Mouse (Mus musculus): Measurements from ENCODE around the gene Pde1a.
"Not testable (repeated sequence)": the region's sequence is repeated elsewhere in the genome, so short reads cannot be mapped to it uniquely, and the experiment has no call there.

Pde1a gene

GRCm38 (mm10) chr2:79961421-79961820 is 167.8 kb downstream of the Pde1a start:
- no peak for DNase-seq (ENCODE audit: low spot score)

- DNase-seq (ENCODE audit: low spot score): no peak
Observed at GRCm38 (mm10) chr2:79957659-79958340, 171.5 kb downstream of the Pde1a start.

- no peak for DNase-seq (ENCODE audit: low spot score)
Observed at GRCm38 (mm10) chr2:79945898-79946675, 183.2 kb downstream of the Pde1a start.

- DNase-seq (ENCODE audit: low spot score): no peak
Observed at GRCm38 (mm10) chr2:79934660-79935059, 194.6 kb downstream of the Pde1a start.

DNA sequence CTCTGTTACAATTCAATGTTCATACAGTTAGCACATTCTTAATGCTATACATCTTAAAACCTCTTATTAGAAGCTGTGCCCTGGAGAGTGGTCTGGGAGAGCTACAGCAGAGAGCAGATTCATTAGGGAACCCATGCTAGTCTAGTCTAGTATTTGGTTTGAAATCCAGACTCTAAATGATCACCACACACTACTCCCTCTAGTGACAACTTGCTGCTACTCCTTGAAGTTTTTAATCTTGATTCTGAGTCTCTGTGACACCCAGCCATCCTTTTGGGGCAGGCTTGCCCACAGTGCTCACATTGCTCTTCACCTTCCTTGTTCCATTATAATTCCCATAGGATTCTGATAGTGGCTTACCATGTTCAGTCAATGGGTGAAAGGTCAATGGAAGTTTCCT is 206.9 kb downstream of the Pde1a start:
- no peak for DNase-seq (ENCODE audit: low spot score)

DNA sequence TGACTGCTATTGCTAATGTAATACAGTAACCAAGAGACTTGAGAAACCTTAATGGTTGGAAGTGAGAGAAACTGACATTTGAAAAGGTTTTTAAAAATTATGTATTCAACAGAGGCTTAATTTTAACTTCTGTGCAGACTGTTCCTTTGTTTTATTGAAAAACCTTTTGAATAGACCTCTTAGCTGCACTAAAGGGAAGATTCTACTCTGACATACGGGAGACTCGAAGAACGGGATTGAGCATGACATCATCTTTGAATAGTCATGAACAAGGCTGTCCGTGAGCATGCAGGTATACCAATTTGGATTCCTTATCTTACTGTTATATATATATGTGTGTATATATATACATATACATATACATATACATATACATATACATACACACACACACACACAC is 207.9 kb downstream of the Pde1a start:
- DNase-seq (ENCODE audit: low spot score): no peak

DNA sequence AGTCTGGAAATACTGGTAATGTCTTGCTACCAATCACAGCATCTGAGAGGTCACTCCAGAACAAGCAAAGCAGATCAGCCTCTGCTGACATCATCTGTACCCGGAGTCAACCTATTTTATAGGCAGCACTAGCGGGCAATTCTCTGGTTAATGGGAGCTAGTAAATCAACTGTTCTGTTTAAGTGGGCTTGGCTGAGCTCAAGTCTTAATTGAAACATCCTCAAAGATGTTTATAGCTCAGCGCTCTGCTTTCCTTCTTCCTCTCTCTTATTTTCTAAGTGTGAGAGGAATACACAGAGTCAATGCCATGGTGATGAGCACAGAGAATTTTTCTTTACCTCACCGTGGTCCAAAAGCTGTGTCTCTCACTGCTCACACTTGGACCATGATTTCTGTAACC is 208.8 kb downstream of the Pde1a start:
- DNase-seq (ENCODE audit: low spot score): no peak

DNA sequence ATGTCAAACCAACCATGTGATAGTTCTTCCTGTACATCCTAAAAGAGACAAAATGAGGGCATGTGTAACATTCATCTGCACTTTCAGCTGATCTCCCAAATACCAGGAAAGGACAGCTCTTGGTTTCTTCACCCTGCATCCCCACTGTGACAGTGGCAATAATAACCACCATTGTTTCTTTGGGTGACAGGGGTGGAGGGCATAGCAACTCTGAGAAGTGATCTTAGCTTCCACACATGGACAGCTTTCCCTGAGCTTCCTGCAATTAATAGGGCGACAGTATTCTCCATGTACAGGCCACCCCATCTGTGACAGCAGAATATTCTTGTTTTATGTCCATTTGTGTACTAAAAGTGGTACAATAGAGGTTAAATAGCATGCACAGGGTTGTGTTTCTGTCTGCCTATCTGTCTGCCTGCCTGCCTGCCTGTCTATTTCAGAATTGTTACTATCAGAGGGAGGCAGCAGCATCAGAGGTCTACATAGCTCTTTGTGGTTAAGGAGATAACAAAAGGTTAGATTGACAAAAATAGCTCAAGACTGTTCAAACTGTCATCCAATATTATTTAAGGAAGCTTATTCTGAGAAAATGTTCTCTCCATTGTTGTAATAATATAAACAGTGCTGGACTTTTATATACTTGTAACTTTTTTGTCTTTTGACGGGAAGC is 227.3 kb downstream of the Pde1a start:
- DNase-seq (ENCODE audit: low spot score): no peak

DNA sequence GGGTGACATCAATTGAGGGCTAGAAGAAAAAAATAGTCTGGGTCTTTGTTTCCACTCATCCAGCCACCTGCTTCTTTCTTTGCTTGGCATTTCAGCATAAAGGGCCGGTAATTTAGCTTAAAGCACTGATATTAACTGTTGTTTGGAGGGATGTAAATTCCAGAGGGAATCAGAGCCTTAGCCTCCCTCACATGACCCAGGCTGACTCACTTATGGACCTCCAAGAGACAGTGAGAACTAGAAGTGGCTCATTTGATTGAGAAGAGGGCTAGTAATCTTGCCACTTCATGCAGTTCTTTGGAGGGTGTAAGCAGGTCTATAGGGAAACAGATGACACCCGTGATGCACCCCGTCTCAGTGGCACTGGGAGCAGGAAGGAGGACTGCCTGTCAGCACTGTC is 230.7 kb downstream of the Pde1a start:
- DNase-seq (ENCODE audit: low spot score): no peak

DNA sequence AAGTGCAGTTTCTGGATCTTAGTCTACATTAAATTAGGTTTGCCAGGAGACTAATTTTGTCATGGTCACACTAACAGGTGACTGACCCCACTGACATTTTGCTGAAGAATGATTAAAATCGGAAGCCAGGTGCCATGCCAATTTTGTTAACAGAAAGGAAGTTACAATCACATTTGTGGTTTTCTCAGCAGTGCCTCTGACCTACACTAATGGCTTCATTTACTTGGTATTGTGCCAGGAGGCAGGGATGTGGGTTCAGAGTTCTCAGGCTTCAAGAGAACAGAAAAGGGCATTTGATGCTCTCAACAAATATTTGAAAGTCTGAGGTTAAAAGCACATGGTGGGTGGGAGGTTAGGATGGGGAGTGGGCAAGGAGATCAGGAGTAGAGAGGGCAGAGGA is 236.4 kb downstream of the Pde1a start:
- DNase-seq (ENCODE audit: low spot score): no peak

- DNase-seq (ENCODE audit: low spot score): peak; percentile 65
Observed at GRCm38 (mm10) chr2:79891760-79892570, 237.3 kb downstream of the Pde1a start.

- no peak for DNase-seq (ENCODE audit: low spot score)
Observed at GRCm38 (mm10) chr2:79890726-79891125, 238.5 kb downstream of the Pde1a start.

- DNase-seq (ENCODE audit: low spot score): no peak
Observed at GRCm38 (mm10) chr2:79883631-79884350, 245.5 kb downstream of the Pde1a start.

DNA sequence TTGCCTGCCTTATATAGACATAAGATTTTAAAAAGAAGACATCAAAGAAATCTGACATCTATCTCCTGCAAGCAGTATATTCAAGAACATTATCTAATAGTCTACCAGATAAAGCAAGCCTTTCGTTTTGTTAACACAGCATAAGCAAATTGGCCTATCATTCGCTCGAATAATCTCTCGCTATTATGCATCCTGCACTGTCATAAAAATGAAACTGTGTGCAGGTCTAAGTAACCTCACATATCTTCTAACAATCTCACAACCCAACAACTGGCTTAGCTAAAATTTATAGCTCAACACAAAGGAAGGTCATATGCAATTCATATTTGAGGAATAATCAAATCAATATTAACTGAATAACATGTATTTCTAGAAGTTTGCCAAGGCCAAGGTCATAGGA is 246.0 kb downstream of the Pde1a start:
- no peak for DNase-seq (ENCODE audit: low spot score)

- peak; percentile 50 for DNase-seq (ENCODE audit: low spot score)
Observed at GRCm38 (mm10) chr2:79865275-79865999, 263.8 kb downstream of the Pde1a start.

DNA sequence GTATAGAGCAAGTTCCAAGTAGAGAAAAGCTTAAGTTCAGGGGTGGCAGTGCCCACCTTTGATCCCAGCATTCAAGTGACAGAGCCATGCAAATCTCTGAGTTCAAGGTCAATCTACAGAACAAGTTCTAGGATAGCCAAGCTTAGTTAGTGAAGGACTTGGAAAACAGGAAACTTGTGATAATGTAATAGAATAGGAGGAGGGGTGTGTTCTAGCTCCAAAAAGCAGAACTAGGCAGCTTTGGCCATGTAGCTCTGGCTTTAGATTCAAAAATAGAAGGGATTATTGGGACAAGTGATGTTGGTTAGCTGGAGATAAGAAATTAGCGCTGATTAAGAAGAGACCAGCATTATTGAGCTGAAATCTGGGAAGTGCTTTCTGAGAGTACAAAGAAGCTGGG is 272.4 kb downstream of the Pde1a start:
- no peak for DNase-seq (ENCODE audit: low spot score)

GRCm38 (mm10) chr2:79847396-79847795 is 281.9 kb downstream of the Pde1a start:
- DNase-seq (ENCODE audit: low spot score): not testable (repeated sequence)

DNA sequence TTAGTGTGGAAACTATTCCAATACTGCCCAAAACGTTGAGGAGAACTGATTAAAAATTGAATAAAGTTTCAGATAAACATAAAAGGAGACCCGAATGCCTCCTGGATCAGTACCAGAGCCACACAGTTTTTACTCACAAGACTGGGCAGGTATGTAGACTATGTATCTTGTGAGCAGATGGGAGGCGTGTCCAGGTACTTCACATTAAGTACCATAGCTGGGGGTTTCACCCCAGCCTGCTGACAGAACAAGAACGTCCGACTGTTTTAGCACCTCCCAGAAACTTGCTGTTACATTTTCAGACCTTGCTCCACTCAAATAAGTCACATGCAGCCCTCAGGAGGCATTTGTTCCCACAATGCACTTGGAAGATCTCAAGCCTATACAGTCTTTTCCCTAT is 289.7 kb downstream of the Pde1a start:
- no peak for DNase-seq (ENCODE audit: low spot score)

DNA sequence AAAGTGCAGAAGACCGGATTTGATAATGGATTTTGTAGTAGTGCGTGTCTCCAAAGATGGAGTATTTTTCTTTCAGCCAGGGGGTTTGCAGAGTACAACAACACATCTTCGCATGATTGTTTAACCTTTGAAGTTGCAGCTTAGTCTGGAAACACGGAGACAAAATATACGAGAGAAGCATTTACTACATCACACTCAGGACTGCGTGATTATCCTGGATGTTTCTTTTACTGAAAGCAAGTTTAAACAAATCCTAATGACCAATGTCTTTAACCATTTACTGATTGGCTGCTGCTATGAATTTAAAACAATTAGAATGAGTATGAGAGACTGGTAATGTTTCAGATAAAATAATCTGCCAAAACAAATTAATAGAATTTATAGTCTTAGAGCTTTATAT is 290.2 kb downstream of the Pde1a start:
- no peak for DNase-seq (ENCODE audit: low spot score)

GRCm38 (mm10) chr2:79825853-79826252 is 303.4 kb downstream of the Pde1a start:
- DNase-seq (ENCODE audit: low spot score): no peak

GRCm38 (mm10) chr2:79819543-79819942 is 309.7 kb downstream of the Pde1a start:
- no peak for DNase-seq (ENCODE audit: low spot score)
